Mouse (Mus musculus): Measurements from ENCODE around the gene Gls.

DNA sequence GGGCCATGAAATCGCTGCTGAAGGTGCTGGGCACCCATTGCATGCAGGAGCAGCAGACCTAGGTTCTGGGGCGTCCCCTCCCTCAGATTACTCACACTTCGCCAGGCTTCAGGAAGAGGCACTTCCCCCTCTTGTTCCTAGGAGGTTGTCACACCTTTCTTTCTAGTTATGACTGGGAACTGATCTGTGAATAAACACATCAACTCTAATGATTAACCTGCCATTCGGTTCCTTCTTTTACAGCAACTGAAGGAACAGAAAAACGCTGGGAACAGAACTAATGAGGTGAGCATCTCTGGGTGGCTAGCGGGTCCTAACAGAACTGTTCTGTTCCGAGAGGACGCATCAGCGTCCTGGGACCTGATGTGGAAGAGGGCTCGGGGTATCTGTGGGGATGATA is 88.1 kb downstream of the Gls start:
- TF ChIP-seq POLR2A (IDR thresholded peaks at IDR 0.05; ENCODE audit: low read depth, low read length): no peak
- no peak for TF ChIP-seq CTCF (IDR thresholded peaks at IDR 0.05; ENCODE audit: extremely low read depth, insufficient read depth, insufficient read length, insufficient replicate concordance)

All from spleen, adult 2 months (tissue).